Mouse (Mus musculus): ENCODE data around the gene Armc10.
A peak's percentile ranks its signal among the peaks of the same experiment; 100 is the strongest.
"Not testable (repeated sequence)": the region's sequence is repeated elsewhere in the genome, so short reads cannot be mapped to it uniquely, and the experiment has no call there.

Gene Armc10

GRCm38 (mm10) chr5:21667191-21668137 lies 21.9 kb downstream of the Armc10 start:
- no peak for DNase-seq (ENCODE audit: low read depth, low spot score)

- no peak for DNase-seq (ENCODE audit: low read depth, low spot score)
Observed at GRCm38 (mm10) chr5:21669307-21669706, 23.7 kb downstream of the Armc10 start.

- no peak for DNase-seq (ENCODE audit: low read depth, low spot score)
Observed at GRCm38 (mm10) chr5:21672812-21673635, 27.4 kb downstream of the Armc10 start.

GRCm38 (mm10) chr5:21673742-21674141 lies 28.1 kb downstream of the Armc10 start:
- DNase-seq (ENCODE audit: low read depth, low spot score) = no peak

GRCm38 (mm10) chr5:21675019-21675418 lies 29.4 kb downstream of the Armc10 start:
- no peak for DNase-seq (ENCODE audit: low read depth, low spot score)

- DNase-seq (ENCODE audit: low read depth, low spot score) = no peak
Observed at GRCm38 (mm10) chr5:21675494-21675893, 29.9 kb downstream of the Armc10 start.

- peak; percentile 33 for DNase-seq (ENCODE audit: low read depth, low spot score)
Observed at GRCm38 (mm10) chr5:21677939-21678338, 32.3 kb downstream of the Armc10 start.

- DNase-seq (ENCODE audit: low read depth, low spot score) = no peak
Observed at GRCm38 (mm10) chr5:21678363-21678762, 32.8 kb downstream of the Armc10 start.

- DNase-seq (ENCODE audit: low read depth, low spot score) = peak; percentile 61
Observed at GRCm38 (mm10) chr5:21680029-21680428, 34.4 kb downstream of the Armc10 start.

GRCm38 (mm10) chr5:21680940-21681339 lies 35.3 kb downstream of the Armc10 start:
- peak; percentile 41 for DNase-seq (ENCODE audit: low read depth, low spot score)

GRCm38 (mm10) chr5:21683811-21684210 lies 38.2 kb downstream of the Armc10 start:
- no peak for DNase-seq (ENCODE audit: low read depth, low spot score)

GRCm38 (mm10) chr5:21685001-21685400 lies 39.4 kb downstream of the Armc10 start:
- DNase-seq (ENCODE audit: low read depth, low spot score) = no peak

- DNase-seq (ENCODE audit: low read depth, low spot score) = no peak
Observed at GRCm38 (mm10) chr5:21687042-21687441, 41.4 kb downstream of the Armc10 start.

- no peak for DNase-seq (ENCODE audit: low read depth, low spot score)
Observed at GRCm38 (mm10) chr5:21692230-21692629, 46.6 kb downstream of the Armc10 start.

GRCm38 (mm10) chr5:21693372-21693870 lies 47.8 kb downstream of the Armc10 start:
- DNase-seq (ENCODE audit: low read depth, low spot score) = no peak

- no peak for DNase-seq (ENCODE audit: low read depth, low spot score)
Observed at GRCm38 (mm10) chr5:21694854-21695490, 49.4 kb downstream of the Armc10 start.

- not testable (repeated sequence) for DNase-seq (ENCODE audit: low read depth, low spot score)
Observed at GRCm38 (mm10) chr5:21699555-21699954, 53.9 kb downstream of the Armc10 start.

GRCm38 (mm10) chr5:21700272-21700821 lies 54.7 kb downstream of the Armc10 start:
- DNase-seq (ENCODE audit: low read depth, low spot score) = peak; percentile 29

GRCm38 (mm10) chr5:21700934-21701333 lies 55.3 kb downstream of the Armc10 start:
- no peak for DNase-seq (ENCODE audit: low read depth, low spot score)

GRCm38 (mm10) chr5:21701351-21702008 lies 55.9 kb downstream of the Armc10 start, which contains the start of gene Napepld:
Gene Napepld (minus strand): TSS chr5:21701396.
- peak; percentile 100 for DNase-seq (ENCODE audit: low read depth, low spot score)

- DNase-seq (ENCODE audit: low read depth, low spot score) = no peak
Observed at GRCm38 (mm10) chr5:21702009-21702364, 56.4 kb downstream of the Armc10 start.
